Mouse (Mus musculus) liver, embryonic 11.5 days (tissue): Measurements from ENCODE around the gene Bola3. TPM values are rescaled to one million over a fixed set of nuclear protein-coding genes. Genes with fewer than 3 reads are reported as not detected.
A peak's percentile ranks its signal among the peaks of the same experiment; 100 is the strongest.

Experiments used
- ATAC-seq: fragments of 200-750 bp; cut with Nextera tagmentation; replicated peaks from 2 replicates; pipeline ENCODE4 v1.8.0; 2017; ENCODE audit warnings: moderate number of reproducible peaks, mild to moderate bottlenecking, moderate TSS enrichment, moderate library complexity; ENCODE audit not compliant: low FRiP score
- DNase-seq: peaks from one replicate; pipeline ENCODE4 v3.0.0-alpha.2; 2017; ENCODE audit warnings: low spot score
- H3K27ac ChIP-seq: fragments of 300-500 bp; sonication (generic); 2 replicates; pipeline ENCODE4 v1.5.1; 2014; ENCODE audit warnings: mild to moderate bottlenecking, low read depth, low read length, control low read depth
- H3K27me3 ChIP-seq: fragments of 300-500 bp; sonication (generic); replicated peaks from 2 replicates; pipeline ENCODE4 v1.6.1; 2014; ENCODE audit warnings: low read length, mixed read lengths; ENCODE audit not compliant: control insufficient read depth, insufficient read depth
- H3K36me3 ChIP-seq: fragments of 300-500 bp; sonication (generic); 2 replicates; pipeline ENCODE4 v1.6.1; 2014; ENCODE audit warnings: mild to moderate bottlenecking, low read length, moderate library complexity, mixed read lengths; ENCODE audit not compliant: control insufficient read depth, insufficient read depth
- H3K4me1 ChIP-seq: fragments of 300-500 bp; sonication (generic); replicated peaks from 2 replicates; pipeline ENCODE4 v1.6.1; 2014; ENCODE audit warnings: low read length, mixed read lengths; ENCODE audit not compliant: control insufficient read depth, insufficient read depth
- H3K4me2 ChIP-seq: fragments of 300-500 bp; sonication (generic); 2 replicates; pipeline ENCODE4 v1.6.1; 2014; ENCODE audit warnings: mild to moderate bottlenecking, control low read depth, moderate library complexity
- H3K4me3 ChIP-seq: fragments of 300-500 bp; sonication (generic); 2 replicates; pipeline ENCODE4 v1.5.1; 2014; ENCODE audit warnings: low read depth, low read length, control low read depth
- H3K9ac ChIP-seq: fragments of 300-500 bp; sonication (generic); 2 replicates; pipeline ENCODE4 v1.6.1; 2014; ENCODE audit warnings: low read depth, low read length, control low read depth
- H3K9me3 ChIP-seq: fragments of 300-500 bp; sonication (generic); 2 replicates; pipeline ENCODE4 v1.6.1; 2016; ENCODE audit warnings: low read length, inconsistent platforms, mixed read lengths; ENCODE audit not compliant: control insufficient read depth
- WGBS: fragments of 180-500 bp; shearing (Covaris S2); extraction: QIAGEN DNeasy Blood & Tissue Kit; methylation state at CpG from one replicate; pipeline ENCODE4 v1.1.7; 2014; 5-methylcytosine and 5-hydroxymethylcytosine counted together
- polyA plus RNA-seq: library from polyadenylated mRNA; unstranded; fragments of >200 nt; fragmentation: Nextera tagmentation; extraction: Ambion mirVana; gene quantifications from 2 replicates; pipeline ENCODE4 v1.2.1, GENCODE M21; 2014

The Bola3 gene
- polyA plus RNA-seq, 1 experiment from 2014 or later, result 333 TPM

DNA sequence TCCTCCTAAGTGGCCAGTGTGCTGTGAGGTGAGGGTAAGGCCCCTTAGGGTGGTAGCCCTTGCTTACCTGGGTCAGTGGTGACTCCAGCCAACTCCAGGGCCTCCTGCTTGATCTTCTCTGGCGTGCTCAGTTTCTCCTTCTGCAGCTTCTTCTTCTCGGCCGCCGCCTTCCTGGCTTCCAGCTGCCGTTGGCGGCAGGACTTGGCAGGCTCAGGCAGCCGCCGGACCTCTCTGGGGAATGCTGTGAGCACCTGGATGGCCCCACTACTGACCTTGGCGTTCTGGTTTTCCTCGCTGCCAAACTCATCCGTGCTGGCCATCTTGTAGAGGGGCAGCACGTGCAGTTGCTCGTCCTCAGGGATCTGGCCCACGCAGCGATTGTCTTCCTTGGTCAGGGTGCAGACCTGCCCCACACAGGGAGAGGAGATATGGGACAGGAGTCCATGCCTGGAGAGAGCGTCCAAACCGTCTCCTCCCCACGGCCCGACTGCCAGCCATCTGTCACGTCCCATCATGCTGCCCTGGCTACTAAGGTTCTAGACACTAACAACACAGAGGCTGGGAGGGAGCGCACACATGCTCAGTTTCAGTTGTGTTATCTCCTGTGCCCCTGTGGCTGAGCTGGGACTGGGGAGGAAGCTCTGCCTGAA lies 21.5 kb downstream of the Bola3 start:
- no peak for ATAC-seq
- DNase-seq, result no peak
- H3K4me3 ChIP-seq, result no peak overlapping the region
- H3K27ac ChIP-seq, result no peak overlapping the region
- H3K9me3 ChIP-seq, result no peaks in the 10 kb centered on the region
- H3K36me3 ChIP-seq, result peaks cover 71% of the 10 kb centered on the region
- H3K27me3 ChIP-seq, result no peaks in the 10 kb centered on the region
- 92% methylated on average over 21 of the region's 21 CpGs for WGBS
- H3K9ac ChIP-seq, result no peak overlapping the region
- H3K4me2 ChIP-seq, result no peak overlapping the region
- no peaks in the 10 kb centered on the region for H3K4me1 ChIP-seq

DNA sequence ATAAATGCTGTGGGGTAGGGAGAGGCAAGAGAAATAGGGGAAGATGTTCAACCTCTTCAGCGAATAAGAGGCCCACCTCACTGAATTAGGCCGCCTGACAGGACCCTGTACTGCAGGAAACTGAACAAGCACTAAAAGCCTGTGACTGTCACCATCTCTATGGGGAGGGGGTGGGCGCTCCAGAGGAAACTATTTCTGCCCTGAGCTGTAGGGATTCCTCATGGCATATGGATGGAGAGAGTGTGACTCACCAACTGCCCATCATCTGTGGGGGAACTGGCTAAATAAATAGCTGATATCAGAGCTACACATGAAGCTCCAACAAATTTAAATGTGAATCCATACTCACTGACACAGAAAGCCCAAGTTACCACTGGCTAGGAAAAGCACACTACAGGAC lies 22.4 kb downstream of the Bola3 start:
- ATAC-seq, result no peak
- no peak overlapping the region for H3K9ac ChIP-seq
- no peak overlapping the region for H3K4me2 ChIP-seq
- H3K4me1 ChIP-seq, result no peaks in the 10 kb centered on the region
- H3K9me3 ChIP-seq, result no peaks in the 10 kb centered on the region
- DNase-seq, result no peak
- no peak overlapping the region for H3K4me3 ChIP-seq
- 82% methylated on average over 3 of the region's 3 CpGs for WGBS
- H3K27me3 ChIP-seq, result no peaks in the 10 kb centered on the region
- no peak overlapping the region for H3K27ac ChIP-seq
- H3K36me3 ChIP-seq, result peaks cover 76% of the 10 kb centered on the region

DNA sequence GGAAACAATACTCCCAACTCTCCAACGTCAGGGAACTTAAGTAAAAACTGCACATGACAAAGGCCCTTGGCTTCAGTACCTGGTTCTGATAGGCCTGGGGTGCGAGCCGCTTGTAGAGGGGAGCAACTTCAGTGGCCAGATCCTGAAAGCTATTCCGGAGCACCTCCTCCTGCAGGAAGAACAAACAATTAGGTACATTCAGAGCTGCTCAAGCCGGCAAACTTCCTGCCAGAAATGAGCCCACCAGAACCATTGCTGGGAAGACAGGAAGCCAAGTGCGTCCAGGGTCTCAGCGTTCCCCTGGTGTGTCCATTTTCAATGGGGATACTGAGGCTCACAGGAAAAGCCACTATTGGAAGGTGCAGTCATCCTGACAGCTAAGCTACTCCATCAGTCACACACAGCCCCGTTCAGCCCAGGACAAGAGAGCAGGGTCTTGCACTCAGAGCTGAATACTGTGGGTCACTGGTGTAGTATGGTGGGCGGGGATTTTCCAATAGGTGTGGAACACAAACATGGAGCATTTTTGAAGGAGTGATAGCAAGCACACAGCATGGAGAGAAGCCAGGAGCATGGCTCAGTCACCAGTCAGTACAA lies 24.9 kb downstream of the Bola3 start:
- H3K36me3 ChIP-seq, result peaks cover 61% of the 10 kb centered on the region
- H3K4me1 ChIP-seq, result no peaks in the 10 kb centered on the region
- H3K4me3 ChIP-seq, result no peak overlapping the region
- H3K4me2 ChIP-seq, result no peak overlapping the region
- DNase-seq (no peak), ATAC-seq (no peak)
- WGBS, result 80% methylated on average over 9 of the region's 9 CpGs
- H3K27ac ChIP-seq, result no peak overlapping the region
- H3K27me3 ChIP-seq, result no peaks in the 10 kb centered on the region
- no peaks in the 10 kb centered on the region for H3K9me3 ChIP-seq
- H3K9ac ChIP-seq, result no peak overlapping the region

DNA sequence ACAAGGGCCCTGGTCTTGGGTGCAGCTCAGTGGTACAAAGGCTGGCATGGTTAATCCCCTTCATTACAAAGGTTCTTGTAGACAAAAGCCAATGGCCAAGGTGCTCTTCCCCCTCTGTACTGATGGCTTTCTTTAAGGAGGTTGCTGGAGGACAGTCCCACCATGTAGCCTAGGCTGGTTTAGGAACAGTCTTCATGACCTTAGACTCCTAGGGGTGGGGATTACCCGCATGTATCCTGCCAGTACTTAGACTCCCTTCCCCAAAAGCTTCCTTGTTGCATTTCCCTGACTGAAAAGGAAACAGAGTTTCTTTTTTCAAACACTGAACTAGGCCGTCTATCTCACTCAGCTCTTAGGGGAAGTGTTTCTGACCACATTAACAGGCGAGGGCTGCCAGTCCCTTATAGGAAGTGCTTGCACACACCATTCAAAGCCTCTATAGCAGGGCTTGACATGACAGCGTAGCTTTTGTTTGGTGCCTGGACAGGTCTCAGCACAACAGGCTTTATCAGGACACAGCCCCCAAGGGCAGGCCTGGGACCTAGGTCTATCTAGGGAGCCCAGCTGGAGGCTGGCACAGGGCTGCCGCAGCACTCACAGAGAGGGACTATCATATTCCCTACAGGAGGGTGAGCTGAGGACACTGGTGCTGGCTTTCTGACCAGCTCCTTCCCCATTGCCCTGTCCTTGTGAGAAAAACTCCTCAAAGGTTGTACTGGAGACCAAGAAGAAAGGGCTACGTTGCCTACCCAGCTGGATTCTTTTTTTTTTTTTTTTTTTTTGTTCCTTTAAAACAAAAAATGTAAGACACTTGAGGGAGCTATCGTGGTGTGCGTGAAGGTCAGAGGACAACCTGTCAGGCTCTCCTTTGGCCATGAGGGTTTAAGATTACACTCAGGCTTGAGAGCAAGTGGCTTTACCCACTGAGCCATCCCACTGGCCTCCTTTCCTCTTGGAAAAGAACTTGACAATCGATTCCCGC lies 32.9 kb downstream of the Bola3 start:
- peak; percentile 51 for DNase-seq
- Histone ChIP-seq H3K9ac (no peak overlapping the region), H3K36me3 (peaks cover 29% of the 10 kb centered on the region), H3K27me3 (no peaks in the 10 kb centered on the region), H3K4me3 (no peak overlapping the region), H3K4me1 (peaks cover 12% of the 10 kb centered on the region), H3K4me2 (no peak overlapping the region), H3K27ac (peak overlapping the region; percentile 23), H3K9me3 (no peaks in the 10 kb centered on the region)
- whole genome bisulfite sequencing, result 59% methylated on average over 10 of the region's 10 CpGs
- peak; percentile 99 for ATAC-seq

DNA sequence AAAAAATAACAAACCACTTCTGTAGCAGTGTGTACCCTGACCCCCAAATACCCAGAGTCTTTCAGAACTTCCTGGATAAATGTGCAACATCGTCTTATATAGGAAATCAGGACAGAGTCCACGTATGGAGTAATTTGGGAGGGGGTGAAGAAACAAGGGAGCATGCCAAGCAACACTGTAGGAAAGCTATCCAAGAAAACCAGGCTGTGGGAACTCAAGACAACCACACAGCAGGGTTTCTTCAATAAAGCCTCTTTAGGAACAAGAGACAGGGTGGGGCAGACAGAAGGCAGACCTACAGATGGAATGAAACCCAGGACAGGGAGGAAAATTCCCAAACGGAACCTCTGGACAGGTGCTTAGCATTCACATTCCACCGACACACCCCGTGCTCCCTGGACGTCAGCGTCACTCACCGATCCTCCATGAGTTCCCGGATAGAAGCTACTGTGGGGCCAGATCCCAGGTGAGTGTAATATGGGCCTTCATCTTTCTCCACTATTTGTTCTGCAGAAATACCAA lies 36.7 kb downstream of the Bola3 start:
- H3K27ac ChIP-seq, result no peak overlapping the region
- ATAC-seq, result no peak
- peaks cover 15% of the 10 kb centered on the region for H3K36me3 ChIP-seq
- H3K27me3 ChIP-seq, result no peaks in the 10 kb centered on the region
- no peaks in the 10 kb centered on the region for H3K9me3 ChIP-seq
- 90% methylated on average over 9 of the region's 9 CpGs for WGBS
- DNase-seq, result no peak
- H3K4me1 ChIP-seq, result peaks cover 12% of the 10 kb centered on the region
- H3K4me3 ChIP-seq, result no peak overlapping the region
- H3K9ac ChIP-seq, result no peak overlapping the region
- no peak overlapping the region for H3K4me2 ChIP-seq

DNA sequence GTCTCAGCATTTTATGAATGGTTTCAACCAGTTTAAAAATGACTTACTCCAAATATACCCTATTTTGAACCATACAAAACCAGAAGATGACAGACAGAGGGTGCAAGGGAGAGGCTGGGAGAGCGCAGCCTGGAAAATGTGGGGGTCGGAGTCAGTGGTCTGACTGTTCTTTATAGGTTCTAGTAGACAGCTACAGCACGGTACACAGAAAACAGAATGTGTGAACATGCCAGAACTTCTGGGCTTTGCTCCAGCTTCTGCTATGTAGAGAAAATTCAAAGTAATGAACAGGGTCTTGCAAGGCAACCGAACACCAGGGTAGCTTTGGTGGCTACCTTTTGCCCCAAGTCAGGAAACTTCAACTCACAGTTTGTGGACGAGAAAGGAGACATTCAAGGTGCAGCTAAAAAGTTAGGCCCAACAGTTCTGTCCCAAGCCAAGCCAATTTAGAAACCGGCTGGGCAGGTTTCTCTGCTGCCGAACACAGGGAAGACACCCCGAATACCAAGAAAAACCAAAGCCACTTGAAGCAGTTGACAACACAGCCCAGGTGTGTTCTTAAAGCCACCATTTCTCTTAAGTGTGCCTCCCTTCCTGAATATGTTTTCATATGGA lies 43.3 kb downstream of the Bola3 start:
- Histone ChIP-seq H3K27ac (no peak overlapping the region), H3K9me3 (no peaks in the 10 kb centered on the region), H3K36me3 (peaks cover 27% of the 10 kb centered on the region), H3K4me3 (no peak overlapping the region), H3K4me2 (no peak overlapping the region), H3K9ac (no peak overlapping the region), H3K27me3 (no peaks in the 10 kb centered on the region), H3K4me1 (no peaks in the 10 kb centered on the region)
- ATAC-seq (no peak), DNase-seq (no peak)
- 92% methylated on average over 8 of the region's 8 CpGs for WGBS

DNA sequence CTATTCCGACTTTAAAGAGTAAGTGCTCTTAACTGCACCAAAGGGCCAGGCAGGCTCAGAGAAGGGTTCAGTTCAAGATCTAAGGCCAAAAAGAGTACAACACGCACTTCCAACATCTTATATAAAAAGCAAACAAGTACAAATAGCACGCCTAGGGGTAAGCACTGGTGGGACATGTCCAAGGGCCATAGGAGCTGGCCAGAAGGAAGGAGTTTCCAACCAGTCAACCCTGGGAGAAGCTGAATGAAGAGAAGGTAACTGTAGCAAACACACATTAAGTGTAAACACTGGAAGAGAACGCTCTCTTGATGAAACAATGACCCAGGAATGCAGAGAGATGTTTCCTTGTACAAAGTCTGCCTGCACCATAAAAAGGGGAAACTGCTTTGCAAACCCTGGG lies 45.2 kb downstream of the Bola3 start:
- ATAC-seq (no peak), DNase-seq (no peak)
- Histone ChIP-seq H3K4me3 (no peak overlapping the region), H3K27me3 (no peaks in the 10 kb centered on the region), H3K4me1 (no peaks in the 10 kb centered on the region; the same call in 1 of the 2 replicates), H3K9me3 (no peaks in the 10 kb centered on the region), H3K4me2 (no peak overlapping the region), H3K9ac (no peak overlapping the region), H3K27ac (no peak overlapping the region), H3K36me3 (peaks cover 39% of the 10 kb centered on the region)
- 91% methylated on average over 4 of the region's 4 CpGs for WGBS

DNA sequence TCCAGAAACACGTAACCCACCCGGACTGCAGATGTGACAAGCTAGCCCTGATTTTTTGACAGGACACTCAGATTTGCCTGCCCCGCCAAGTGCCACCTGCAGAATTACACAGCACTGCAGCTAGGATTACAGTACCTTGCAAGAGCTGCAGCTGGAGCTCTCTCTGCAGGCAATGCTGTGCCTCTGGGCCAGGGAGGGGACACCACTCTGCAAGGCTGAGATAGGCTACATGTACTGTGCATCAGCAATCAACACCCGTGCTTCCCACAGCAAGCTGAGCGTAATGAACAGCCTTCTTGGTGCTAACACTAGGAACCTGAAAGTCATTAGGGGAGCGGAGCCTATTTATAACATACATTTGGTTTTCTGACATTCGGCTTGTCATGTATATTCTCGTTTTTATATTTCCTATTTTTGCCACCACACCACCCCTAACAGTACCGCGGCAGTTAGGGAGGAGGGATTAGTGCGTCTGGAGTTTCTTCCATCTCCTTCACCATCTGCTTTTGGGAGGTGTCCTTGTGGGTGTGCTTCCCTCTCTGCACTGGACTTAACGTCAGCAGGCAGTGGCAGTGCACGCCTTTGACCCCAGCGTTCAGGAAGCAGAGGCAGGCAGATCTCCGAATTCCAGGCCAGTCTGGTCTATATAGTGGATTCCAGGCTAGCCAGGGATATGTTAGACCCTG lies 46.7 kb downstream of the Bola3 start:
- Histone ChIP-seq H3K9ac (no peak overlapping the region), H3K27me3 (no peaks in the 10 kb centered on the region), H3K9me3 (no peaks in the 10 kb centered on the region), H3K4me3 (no peak overlapping the region), H3K36me3 (peaks cover 39% of the 10 kb centered on the region), H3K27ac (no peak overlapping the region), H3K4me1 (no peaks in the 10 kb centered on the region; the same call in 1 of the 2 replicates), H3K4me2 (no peak overlapping the region)
- DNase-seq, result no peak
- WGBS, result 78% methylated on average over 15 of the region's 15 CpGs
- peak; percentile 89 for ATAC-seq
